Mouse (Mus musculus) cortical plate, adult 2 months (tissue): ENCODE data around the gene Zfp524.

Experiments used
- CTCF ChIP-seq: fragments of 200-500 bp; IDR thresholded peaks from 2 replicates; pipeline ENCODE4 v1.5.1; 2011; ENCODE audit warnings: mild to moderate bottlenecking, control low read depth, low read length; ENCODE audit not compliant: insufficient read depth; ENCODE audit errors: extremely low read depth
- POLR2A ChIP-seq: fragments of 200-500 bp; IDR thresholded peaks from 2 replicates; pipeline ENCODE4 v1.6.1; 2011; ENCODE audit warnings: mild to moderate bottlenecking, low read length, control low read depth; ENCODE audit not compliant: insufficient read depth; ENCODE audit errors: extremely low read depth

DNA sequence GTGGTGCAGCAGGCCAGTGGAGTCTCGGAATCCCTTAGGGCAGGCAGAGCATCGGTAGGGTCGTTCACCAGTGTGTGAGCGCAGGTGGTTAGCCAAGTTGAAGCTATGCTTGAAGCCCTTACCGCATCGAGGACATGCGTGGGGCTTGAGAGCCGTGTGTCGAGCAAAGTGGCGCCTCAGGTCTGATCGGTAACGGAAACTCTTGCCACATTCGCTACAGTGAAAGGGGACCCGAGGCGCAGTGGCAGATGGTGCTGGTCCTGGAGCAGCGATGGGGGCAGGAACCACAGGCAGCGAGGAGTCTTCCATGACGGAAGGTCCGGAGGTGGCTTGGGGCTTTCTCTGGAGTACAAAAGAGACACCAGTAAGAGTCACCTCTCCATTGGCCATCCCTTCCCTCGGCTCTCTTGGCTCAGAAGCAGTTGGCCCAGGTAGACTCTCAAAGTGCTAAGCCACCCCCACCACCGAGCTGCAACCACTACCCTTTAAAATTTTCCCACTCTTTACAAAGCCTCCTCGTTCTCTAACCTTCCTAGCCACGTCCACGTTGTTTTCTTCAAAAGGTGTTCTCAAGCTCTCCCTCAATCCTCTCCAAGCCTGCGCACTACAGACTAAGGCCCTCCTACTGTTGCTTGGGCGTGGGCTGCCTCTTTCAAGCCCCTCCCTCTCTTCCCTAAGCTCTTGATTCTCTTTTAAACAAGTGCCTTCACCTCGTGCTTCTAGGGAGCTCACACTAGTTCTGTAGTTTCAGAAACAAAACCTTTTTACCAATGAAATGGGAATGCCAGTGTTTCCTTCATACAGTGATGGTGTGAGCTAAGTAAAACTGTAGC, 1.3 kb upstream of the Zfp524 start:
- TF ChIP-seq POLR2A (no peak), CTCF (no peak)
